Mouse (Mus musculus) leukemia stem cell, adult 10-12 weeks (primary cell): Measurements from ENCODE around the gene Ppef2. TPM values are rescaled to one million over a fixed set of nuclear protein-coding genes. Genes with fewer than 3 reads are reported as not detected.

Experiments
- polyA plus RNA-seq: library from polyadenylated mRNA; stranded (reverse); fragments of >175 nt; gene quantifications from 2 replicates; pipeline ENCODE4 v1.2.3, GENCODE M21; 2012; ENCODE audit warnings: low replicate concordance

Ppef2 gene
- polyA plus RNA-seq, result not detected in 2 replicates

GRCm38 (mm10) chr5:92256218-92256617, at the start of gene Ppef2:
TSS of gene Ppef2 (minus strand) at chr5:92256278.

GRCm38 (mm10) chr5:92277437-92278394, 21.6 kb upstream of the Ppef2 start, which contains the start of gene Naaa:
TSS of gene Naaa (minus strand) at chr5:92278170.

GRCm38 (mm10) chr5:92215308-92215707, 40.8 kb downstream of the Ppef2 start, which contains the start of gene U90926:
TSS of gene U90926 (minus strand) at chr5:92215408.

Other genes with a start within 250 kb of the Ppef2 start
- gene Cdkl2, start 212.4 kb downstream of the Ppef2 start, polyA plus RNA-seq, result 0.08 and 0.39 TPM in 2 replicates
- gene G3bp2, start 172.6 kb downstream of the Ppef2 start, polyA plus RNA-seq, result 7.1 and 15.0 TPM in 2 replicates
- 3.6 and 111 TPM in 2 replicates for gene Uso1, start 118.3 kb downstream of the Ppef2 start, polyA plus RNA-seq
- not detected in 2 replicates for gene U90926, start 40.9 kb downstream of the Ppef2 start, polyA plus RNA-seq
- gene Naaa, start 21.9 kb upstream of the Ppef2 start, polyA plus RNA-seq, result 9.9 and 20.4 TPM in 2 replicates
- 53.0 and 55.4 TPM in 2 replicates for gene Sdad1, start 54.2 kb upstream of the Ppef2 start, polyA plus RNA-seq
- gene Cxcl9, start 71.8 kb upstream of the Ppef2 start, polyA plus RNA-seq, result 1.5 and 2.3 TPM in 2 replicates
- gene Art3, start 75.5 kb upstream of the Ppef2 start, polyA plus RNA-seq, result not detected in 2 replicates
- gene Cxcl10, start 92.6 kb upstream of the Ppef2 start, polyA plus RNA-seq, result 0.77 TPM in 1 of 2 replicates, not detected in the other
- 2.9 and 27.9 TPM in 2 replicates for gene Nup54, start 178.9 kb upstream of the Ppef2 start, polyA plus RNA-seq